Mouse (Mus musculus) layer of hippocampus, adult 9-11 months (tissue): Measurements from ENCODE around the gene Olfr222.
A peak's percentile ranks its signal among the peaks of the same experiment; 100 is the strongest.

Experiments
- DNase-seq: peaks from one replicate; pipeline ENCODE4 v3.0.0; 2022

Olfr222 gene

DNA sequence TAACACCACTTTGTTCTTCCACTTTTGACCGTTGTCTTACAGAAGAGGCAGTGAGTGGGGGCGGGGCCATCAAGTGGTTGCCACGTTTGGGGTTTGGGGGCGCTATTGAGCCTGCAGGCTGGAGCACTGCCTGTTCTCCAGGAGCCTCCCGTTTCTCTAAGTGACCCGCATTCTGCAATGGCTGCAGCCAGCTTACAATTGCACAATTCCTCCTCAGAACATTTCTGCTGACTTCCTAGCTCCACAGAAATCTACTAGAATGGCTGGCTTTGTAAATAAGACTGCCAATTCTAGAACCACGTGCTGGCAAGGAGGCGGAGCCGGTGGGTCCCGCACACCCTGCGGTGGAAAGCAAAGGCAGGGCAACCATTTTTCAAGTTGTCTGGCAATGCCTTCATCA, 37.6 kb downstream of the Olfr222 start:
- peak; percentile 80 for DNase-seq

DNA sequence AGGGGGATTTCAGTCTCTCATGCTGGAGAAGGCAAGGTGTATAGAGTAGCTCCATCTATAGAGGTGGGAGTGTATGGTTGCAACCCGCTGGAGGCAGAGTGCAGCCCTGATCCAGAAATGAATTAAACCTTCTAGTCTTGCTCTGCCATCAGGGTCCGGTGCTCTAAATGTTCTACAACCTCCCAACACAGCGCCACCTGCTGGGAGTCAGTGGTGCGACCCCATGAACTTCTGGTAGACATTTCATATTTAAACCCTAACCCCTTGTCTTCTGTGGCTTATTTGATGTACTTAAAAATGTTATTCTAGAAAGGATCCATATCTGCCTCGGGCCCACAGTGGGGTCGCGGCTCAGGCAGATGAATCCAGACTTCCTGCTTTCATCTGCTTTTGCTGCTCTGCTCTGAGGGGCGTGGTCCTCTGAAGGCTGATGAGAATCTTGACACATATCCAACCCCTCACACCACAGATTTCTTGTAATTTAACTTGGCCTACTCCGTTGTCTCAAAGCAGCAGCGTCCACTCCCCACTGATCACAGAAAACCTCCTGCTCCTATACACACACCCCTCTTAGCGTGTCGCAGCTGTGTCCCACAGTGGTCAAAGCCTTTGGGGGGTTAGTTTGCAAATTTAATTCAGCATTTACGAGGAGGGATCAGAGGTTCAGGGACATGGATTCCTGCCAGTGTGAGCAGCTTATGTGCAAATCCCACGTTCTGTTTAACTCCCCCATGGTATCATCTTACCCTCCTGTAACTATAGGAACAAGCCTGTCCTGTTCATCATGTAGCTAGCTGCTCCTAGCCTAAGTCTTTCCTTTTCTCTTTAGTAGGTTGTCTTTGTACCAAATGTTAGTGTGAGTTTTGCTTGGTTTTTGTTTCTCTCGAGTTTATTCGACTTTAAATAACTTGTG, 38.6 kb downstream of the Olfr222 start:
- DNase-seq: no peak

DNA sequence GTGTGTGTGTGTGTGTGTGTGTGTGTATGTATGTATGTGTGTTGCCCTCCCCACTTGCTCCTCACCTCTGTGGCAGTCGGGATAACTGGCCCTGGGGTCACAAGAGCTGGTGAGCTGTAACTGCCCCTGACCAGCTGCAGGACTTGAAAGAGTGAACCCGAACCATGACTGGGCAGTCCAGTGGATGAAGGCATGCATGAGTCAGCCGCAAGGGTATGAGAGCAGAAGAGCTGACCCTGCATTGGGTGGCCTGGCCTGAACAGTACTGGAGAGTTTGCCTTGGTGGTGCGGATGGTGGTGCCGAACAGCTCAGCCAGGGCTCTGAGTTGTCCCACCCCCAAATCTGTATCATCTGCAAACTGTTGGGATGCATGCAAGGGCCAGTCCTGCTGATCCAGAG, 44.5 kb downstream of the Olfr222 start:
- no peak for DNase-seq

DNA sequence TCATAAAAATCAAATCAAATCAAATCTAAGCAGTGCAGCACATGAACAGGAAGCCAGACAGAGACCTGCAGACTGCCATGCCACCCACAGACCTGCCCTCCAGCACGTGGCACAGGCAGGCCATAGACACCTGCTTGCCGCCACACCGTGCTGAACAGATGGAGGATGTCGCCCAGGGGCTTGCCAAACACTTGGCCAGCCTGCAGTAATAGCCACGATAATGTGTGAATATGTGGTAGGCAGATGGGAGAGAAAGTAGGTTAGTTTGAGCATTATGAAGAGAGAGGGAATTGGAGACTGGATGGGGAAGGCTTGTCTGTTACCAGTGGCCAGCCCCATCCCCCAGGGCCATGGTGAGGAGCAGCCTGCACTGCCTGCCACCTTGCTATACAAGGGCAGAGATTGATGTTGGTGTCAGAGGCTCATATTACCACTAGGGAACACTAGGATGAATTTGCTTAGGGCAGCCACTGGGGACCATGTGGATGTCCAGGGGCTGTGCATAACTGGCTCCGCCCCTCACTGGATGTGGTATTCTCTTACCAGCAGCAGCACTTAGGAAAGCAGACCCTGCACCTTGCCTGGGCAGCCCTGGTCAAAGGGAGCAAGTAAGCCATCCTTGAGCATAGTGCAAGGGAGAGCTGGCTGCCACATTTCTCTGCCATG, 45.0 kb downstream of the Olfr222 start:
- DNase-seq: peak; percentile 44

DNA sequence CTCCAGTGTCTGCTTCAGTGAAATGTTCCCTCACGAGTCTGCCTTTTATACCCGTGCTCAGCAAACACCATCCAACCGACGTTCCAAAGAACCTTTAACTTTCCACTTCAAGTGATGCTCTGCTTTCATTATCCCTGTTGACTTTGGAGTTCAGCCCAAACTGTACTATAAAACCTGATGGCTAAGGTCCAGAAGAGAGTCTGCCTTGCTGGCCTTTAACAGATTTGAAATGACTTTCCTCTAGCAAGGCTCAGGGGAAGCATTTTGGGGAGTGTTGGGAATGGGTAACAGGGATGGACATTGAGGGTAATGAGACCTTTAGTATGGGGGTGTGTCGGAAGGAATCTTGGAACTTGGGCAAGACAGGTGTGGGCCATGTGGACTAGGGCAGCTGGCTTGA, 45.8 kb downstream of the Olfr222 start:
- no peak for DNase-seq

DNA sequence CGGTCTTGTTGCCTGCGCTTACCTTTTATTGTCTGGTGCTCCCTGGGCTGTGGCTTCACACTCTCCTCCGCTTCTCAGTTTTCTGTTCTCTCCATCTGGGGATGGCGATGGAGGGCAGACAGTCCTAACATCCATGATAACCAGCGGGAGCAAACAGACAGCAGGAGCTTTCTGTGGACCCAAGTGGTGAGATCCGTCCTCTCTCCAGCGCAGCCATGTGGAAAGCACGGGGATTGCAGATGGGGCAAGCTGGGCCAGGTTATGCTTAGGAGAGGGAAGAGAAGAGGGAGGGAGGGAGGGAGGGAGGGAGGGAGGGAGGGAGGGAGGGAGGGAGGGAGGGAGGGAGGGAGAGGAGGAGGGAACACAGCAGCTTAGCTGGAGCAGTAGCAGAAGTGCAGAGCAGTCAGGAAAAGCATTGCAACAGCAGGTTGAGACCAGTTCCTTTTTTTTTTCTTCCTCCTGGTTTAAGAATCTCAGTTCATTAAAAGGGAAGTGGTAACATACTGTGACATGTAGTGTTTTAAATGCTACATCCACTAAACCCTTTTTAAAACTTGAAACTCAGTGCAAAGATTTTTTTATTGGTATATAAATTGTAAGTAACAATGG, 49.5 kb downstream of the Olfr222 start, which contains the start of gene Zkscan17:
Gene Zkscan17 (minus strand): TSS at position 280 of the 609 bp plus-strand sequence.
- peak; percentile 28 for DNase-seq

DNA sequence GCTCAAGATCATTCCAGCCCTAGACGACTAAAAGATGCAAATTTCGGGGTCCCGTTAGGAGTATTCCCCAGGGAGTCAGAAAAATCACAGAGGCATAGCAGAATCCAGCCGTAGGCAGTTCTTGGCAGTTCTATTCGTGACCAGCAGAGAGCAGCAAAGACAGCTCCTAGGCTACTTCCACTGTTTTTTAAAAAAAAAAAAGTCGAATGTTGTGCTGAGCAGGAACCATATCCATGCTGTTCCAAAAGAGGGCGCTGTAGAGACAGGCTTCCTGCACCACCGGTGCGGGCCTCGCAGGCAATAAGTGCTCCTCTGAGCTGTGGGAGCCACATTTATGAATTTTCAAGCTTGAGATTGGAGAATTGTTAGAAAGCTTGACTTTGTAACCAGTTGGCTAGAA, 50.8 kb downstream of the Olfr222 start:
- peak; percentile 88 for DNase-seq

DNA sequence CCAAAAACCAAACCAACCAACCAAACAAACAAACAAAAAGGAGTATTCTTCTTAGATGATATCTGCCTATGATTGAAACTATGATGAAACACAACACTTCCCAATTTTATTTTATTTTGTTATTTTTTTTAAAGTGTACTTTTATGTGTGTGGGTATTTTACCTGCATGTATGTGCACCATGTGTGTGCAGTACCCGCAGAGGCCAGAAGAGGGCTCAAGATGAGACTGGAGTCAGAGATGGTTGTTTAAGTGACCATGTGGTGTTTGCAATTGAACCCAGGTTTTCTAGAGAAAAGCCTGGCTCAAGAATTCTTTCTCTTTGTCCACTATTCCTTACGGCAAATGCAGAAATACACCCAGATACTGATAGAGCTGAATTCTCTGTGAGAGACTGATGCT, 51.9 kb downstream of the Olfr222 start:
- no peak for DNase-seq
